Mouse (Mus musculus) midbrain, embryonic 16.5 days (tissue): ENCODE results near the gene Tmed4. TPM values are rescaled to one million over a fixed set of nuclear protein-coding genes. Genes with fewer than 3 reads are reported as not detected.

Experiments
- ATAC-seq: fragments of 200-750 bp; cut with Nextera tagmentation; 2 replicates; pipeline ENCODE4 v1.8.0; 2017; ENCODE audit warnings: moderate TSS enrichment
- H3K27ac ChIP-seq: fragments of 300-500 bp; sonication (generic); 2 replicates; pipeline ENCODE4 v1.5.1; 2014; ENCODE audit warnings: mild to moderate bottlenecking, low read length, mixed read lengths
- H3K27me3 ChIP-seq: fragments of 300-500 bp; sonication (generic); 2 replicates; pipeline ENCODE4 v1.6.1; 2014; ENCODE audit warnings: low read depth, low read length, mixed read lengths; ENCODE audit not compliant: control insufficient read depth, insufficient read depth
- H3K36me3 ChIP-seq: fragments of 300-500 bp; sonication (generic); 2 replicates; pipeline ENCODE4 v1.6.1; 2014; ENCODE audit warnings: mild to moderate bottlenecking, low read length, moderate library complexity, mixed read lengths; ENCODE audit not compliant: control insufficient read depth, insufficient read depth
- H3K4me1 ChIP-seq: fragments of 300-500 bp; sonication (generic); 2 replicates; pipeline ENCODE4 v1.6.1; 2014; ENCODE audit warnings: mild to moderate bottlenecking, low read length, mixed read lengths; ENCODE audit not compliant: control insufficient read depth, insufficient read depth
- H3K4me2 ChIP-seq: fragments of 300-500 bp; sonication (generic); 2 replicates; pipeline ENCODE4 v1.6.1; 2014; ENCODE audit warnings: mild to moderate bottlenecking, low read length, mixed read lengths
- H3K4me3 ChIP-seq: fragments of 300-500 bp; sonication (generic); 2 replicates; pipeline ENCODE4 v1.5.1; 2014; ENCODE audit warnings: low read depth, mild to moderate bottlenecking, low read length, moderate library complexity, mixed read lengths
- H3K9ac ChIP-seq: fragments of 300-500 bp; sonication (generic); 2 replicates; pipeline ENCODE4 v1.6.1; 2014; ENCODE audit warnings: low read depth, low read length, mixed read lengths
- H3K9me3 ChIP-seq: fragments of 300-500 bp; sonication (generic); replicated peaks from 2 replicates; pipeline ENCODE4 v1.6.1; 2014; ENCODE audit warnings: mild to moderate bottlenecking, low read length, mixed read lengths; ENCODE audit not compliant: control insufficient read depth, poor library complexity, severe bottlenecking
- WGBS: fragments of 180-500 bp; shearing (Covaris S2); extraction: QIAGEN DNeasy Blood & Tissue Kit; methylation state at CpG from one replicate; pipeline ENCODE4 v1.1.7; 2014; 5-methylcytosine and 5-hydroxymethylcytosine counted together
- polyA plus RNA-seq: library from polyadenylated mRNA; unstranded; fragments of >200 nt; fragmentation: Nextera tagmentation; extraction: Ambion mirVana; gene quantifications from 2 replicates; pipeline ENCODE4 v1.2.1, GENCODE M21; 2015

Gene Tmed4
- polyA plus RNA-seq, 1 experiment from 2014 or later = 115 TPM

DNA sequence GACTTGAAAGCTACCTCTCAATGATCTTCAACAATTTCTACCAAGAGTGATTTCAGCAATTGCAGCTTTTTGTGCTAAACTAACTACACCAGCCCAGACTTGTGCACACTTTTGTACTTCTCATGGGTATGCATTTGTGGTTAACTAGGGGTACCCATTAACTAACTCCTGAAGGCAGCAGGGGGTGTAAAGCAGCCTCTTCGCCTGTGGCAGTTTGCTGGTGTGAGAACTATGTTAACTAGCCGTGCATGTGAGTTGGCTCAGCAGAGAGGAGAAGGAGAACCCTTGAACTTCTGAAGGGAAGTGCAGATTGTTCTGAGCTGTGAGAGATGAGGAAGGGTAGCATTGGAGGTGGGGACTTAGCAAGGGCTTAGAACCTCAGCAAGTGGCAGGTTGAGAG lies 28.1 kb upstream of the Tmed4 start:
- WGBS = 86% methylated on average over 2 of the region's 2 CpGs

DNA sequence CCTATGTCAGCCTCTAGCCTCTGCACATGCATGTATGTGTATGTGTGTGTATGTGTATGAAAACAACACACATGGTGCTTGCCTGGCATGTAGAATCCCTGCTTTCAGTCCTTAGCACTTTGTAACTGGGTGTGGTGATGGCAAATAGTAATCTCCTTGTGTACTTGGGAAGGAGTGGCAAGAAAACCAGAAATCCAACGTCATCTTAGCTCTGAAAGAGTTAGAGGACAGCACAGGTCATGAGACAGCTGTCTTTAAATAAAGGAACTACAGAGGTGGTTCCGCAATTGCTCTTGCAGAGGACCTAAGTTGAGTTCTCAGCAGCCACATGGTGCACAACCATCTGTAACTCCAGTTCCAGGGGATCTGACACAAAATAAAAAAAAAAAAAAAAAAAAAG lies 24.8 kb upstream of the Tmed4 start:
- Histone ChIP-seq H3K27ac (no peak overlapping the region), H3K36me3 (peaks cover 21% of the 10 kb centered on the region), H3K27me3 (no peaks in the 10 kb centered on the region), H3K4me2 (no peak overlapping the region), H3K4me1 (no peaks in the 10 kb centered on the region), H3K9me3 (no peaks in the 10 kb centered on the region), H3K9ac (no peak overlapping the region), H3K4me3 (no peak overlapping the region)
- ATAC-seq = no peak
- WGBS = 87% methylated on average over 2 of the region's 2 CpGs

More for the DNA sequence above, 28.1 kb upstream of the Tmed4 start:
- no peak for ATAC-seq
- no peak overlapping the region for H3K4me3 ChIP-seq
- no peaks in the 10 kb centered on the region for H3K9me3 ChIP-seq
- H3K9ac ChIP-seq = no peak overlapping the region
- no peak overlapping the region for H3K4me2 ChIP-seq
- no peak overlapping the region for H3K27ac ChIP-seq
- peaks cover 18% of the 10 kb centered on the region for H3K36me3 ChIP-seq
- H3K27me3 ChIP-seq = no peaks in the 10 kb centered on the region
- H3K4me1 ChIP-seq = no peaks in the 10 kb centered on the region

GRCm38 (mm10) chr11:6296077-6296476 lies 21.4 kb upstream of the Tmed4 start:
- ATAC-seq = no peak

DNA sequence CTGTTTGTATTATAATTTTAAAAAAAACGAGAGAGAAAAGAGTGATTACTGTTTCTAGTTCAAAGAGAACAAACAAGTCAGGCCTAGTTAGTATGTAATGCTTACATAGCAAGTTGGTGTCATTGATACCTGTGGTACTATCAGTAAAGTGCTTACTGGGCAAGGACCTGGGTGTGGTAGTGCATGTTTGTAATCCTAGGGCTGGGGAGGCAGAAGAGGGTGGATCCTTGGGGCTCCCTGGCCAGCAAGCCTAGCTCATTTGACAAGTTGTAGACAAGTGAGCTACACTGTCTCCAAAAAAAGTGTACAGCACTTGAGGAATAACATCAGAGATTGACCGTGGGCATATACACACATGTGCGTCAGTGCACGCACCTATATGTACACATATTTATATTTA lies 20.0 kb upstream of the Tmed4 start:
- Histone ChIP-seq H3K4me3 (no peak overlapping the region), H3K4me1 (peaks cover 14% of the 10 kb centered on the region), H3K9ac (no peak overlapping the region), H3K4me2 (no peak overlapping the region), H3K36me3 (peaks cover 15% of the 10 kb centered on the region), H3K9me3 (no peaks in the 10 kb centered on the region), H3K27me3 (no peaks in the 10 kb centered on the region), H3K27ac (no peak overlapping the region)
- no peak for ATAC-seq
- WGBS = 95% methylated on average over 4 of the region's 4 CpGs

More at GRCm38 (mm10) chr11:6296077-6296476, 21.4 kb upstream of the Tmed4 start:
- Histone ChIP-seq H3K27me3 (no peaks in the 10 kb centered on the region), H3K4me1 (peaks cover 10% of the 10 kb centered on the region), H3K9ac (no peak overlapping the region), H3K9me3 (no peaks in the 10 kb centered on the region), H3K36me3 (peaks cover 15% of the 10 kb centered on the region), H3K4me2 (no peak overlapping the region), H3K27ac (no peak overlapping the region), H3K4me3 (no peak overlapping the region)

- no peak for ATAC-seq
- H3K4me3 ChIP-seq = no peak overlapping the region
- H3K36me3 ChIP-seq = peaks cover 15% of the 10 kb centered on the region
- no peak overlapping the region for H3K27ac ChIP-seq
- H3K27me3 ChIP-seq = no peaks in the 10 kb centered on the region
- no peak overlapping the region for H3K9ac ChIP-seq
- H3K9me3 ChIP-seq = no peaks in the 10 kb centered on the region
- no peak overlapping the region for H3K4me2 ChIP-seq
- 97% methylated on average over 2 of the region's 2 CpGs for WGBS
- H3K4me1 ChIP-seq = peaks cover 14% of the 10 kb centered on the region
Observed at GRCm38 (mm10) chr11:6293601-6294000, 18.9 kb upstream of the Tmed4 start.

DNA sequence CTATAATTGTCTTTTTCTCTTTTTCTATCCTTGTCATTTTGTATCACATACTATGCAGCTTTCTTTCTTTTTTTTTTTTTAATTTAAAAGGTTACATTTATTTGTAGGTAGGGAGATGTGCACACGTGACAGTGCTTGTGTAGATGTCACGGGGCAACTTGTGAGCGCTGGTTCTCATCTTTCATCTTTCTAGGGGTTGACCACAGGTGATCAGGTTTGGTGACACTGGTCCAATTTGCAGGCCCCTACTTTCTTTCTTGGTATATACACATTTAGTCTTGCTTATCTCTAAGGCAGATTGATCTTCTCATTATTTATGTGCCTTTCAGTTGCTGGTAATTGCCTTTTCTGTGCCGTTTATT lies 18.3 kb upstream of the Tmed4 start:
- 0 out of 2 replicates have a peak overlapping the region, but pooled peaks have one; percentile 93 for H3K27ac ChIP-seq
- peaks cover 14% of the 10 kb centered on the region for H3K4me1 ChIP-seq
- H3K4me2 ChIP-seq = peak overlapping the region; percentile 74
- peak overlapping the region; percentile 78 for H3K4me3 ChIP-seq
- no peaks in the 10 kb centered on the region for H3K9me3 ChIP-seq
- no peaks in the 10 kb centered on the region for H3K27me3 ChIP-seq
- WGBS = 95% methylated on average over 4 of the region's 4 CpGs
- no peak overlapping the region for H3K9ac ChIP-seq
- ATAC-seq = no peak
- H3K36me3 ChIP-seq = peaks cover 10% of the 10 kb centered on the region

GRCm38 (mm10) chr11:6292116-6292987 lies 17.7 kb upstream of the Tmed4 start:
- Histone ChIP-seq H3K27ac (peak overlapping the region; percentile 93), H3K4me2 (peak overlapping the region; percentile 74), H3K9ac (peak overlapping the region; percentile 81), H3K36me3 (peaks cover 4% of the 10 kb centered on the region; the same call in 1 of the 2 replicates), H3K4me3 (peak overlapping the region; percentile 78), H3K4me1 (peaks cover 14% of the 10 kb centered on the region), H3K27me3 (no peaks in the 10 kb centered on the region), H3K9me3 (no peaks in the 10 kb centered on the region)
- WGBS = 16% methylated on average over 33 of the region's 33 CpGs
- peak; percentile 52 for ATAC-seq

GRCm38 (mm10) chr11:6291401-6292115 lies 16.9 kb upstream of the Tmed4 start, which contains the start of gene Ogdh:
Gene Ogdh (plus strand): TSS chr11:6291633.
- Histone ChIP-seq H3K27me3 (no peaks in the 10 kb centered on the region), H3K36me3 (no peaks in the 10 kb centered on the region), H3K4me3 (peak within 1 kb of the TSS; percentile 78), H3K4me2 (peak within 1 kb of the TSS; percentile 74), H3K4me1 (peaks cover 14% of the 10 kb centered on the region), H3K9me3 (no peaks in the 10 kb centered on the region), H3K9ac (peak within 1 kb of the TSS; percentile 81), H3K27ac (peak within 1 kb of the TSS; percentile 93)
- under 1% methylated on average over 73 of the region's 77 CpGs for WGBS
- peak; percentile 99 for ATAC-seq

DNA sequence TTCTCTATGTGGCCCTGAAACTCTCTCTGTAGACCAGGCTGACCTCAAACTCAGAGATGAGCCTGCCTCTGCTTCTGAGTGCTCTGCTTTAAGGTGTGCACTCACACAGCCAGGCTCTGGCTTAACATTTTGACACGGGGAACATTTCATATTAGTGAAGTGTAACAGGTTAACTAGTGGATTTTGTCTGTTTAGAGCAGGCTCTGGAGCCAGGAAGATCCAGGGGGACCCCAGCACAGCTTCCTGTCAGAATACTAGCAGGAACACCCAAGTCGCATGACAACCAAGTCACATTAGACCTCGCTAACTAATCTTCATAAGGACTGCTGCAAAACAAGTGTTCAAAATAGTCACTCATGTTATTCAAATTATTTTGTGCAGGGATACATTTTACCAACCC lies 16.2 kb upstream of the Tmed4 start:
- H3K9ac ChIP-seq = peak overlapping the region; percentile 81
- no peaks in the 10 kb centered on the region for H3K27me3 ChIP-seq
- 21% methylated on average over 3 of the region's 3 CpGs for WGBS
- peaks cover 14% of the 10 kb centered on the region for H3K4me1 ChIP-seq
- peak overlapping the region; percentile 78 for H3K4me3 ChIP-seq
- H3K9me3 ChIP-seq = no peaks in the 10 kb centered on the region
- peak overlapping the region; percentile 74 for H3K4me2 ChIP-seq
- ATAC-seq = no peak
- H3K36me3 ChIP-seq = no peaks in the 10 kb centered on the region
- H3K27ac ChIP-seq = peak overlapping the region; percentile 93; the same call in 1 of the 2 replicates
